Mouse (Mus musculus): Measurements from ENCODE around the gene Klhdc7b. TPM values are rescaled to one million over a fixed set of nuclear protein-coding genes. Genes with fewer than 3 reads are reported as not detected.

Klhdc7b gene
- not detected in 2 replicates for polyA plus RNA-seq (2015; fragmentation: Nextera tagmentation; extraction: Ambion mirVana)

DNA sequence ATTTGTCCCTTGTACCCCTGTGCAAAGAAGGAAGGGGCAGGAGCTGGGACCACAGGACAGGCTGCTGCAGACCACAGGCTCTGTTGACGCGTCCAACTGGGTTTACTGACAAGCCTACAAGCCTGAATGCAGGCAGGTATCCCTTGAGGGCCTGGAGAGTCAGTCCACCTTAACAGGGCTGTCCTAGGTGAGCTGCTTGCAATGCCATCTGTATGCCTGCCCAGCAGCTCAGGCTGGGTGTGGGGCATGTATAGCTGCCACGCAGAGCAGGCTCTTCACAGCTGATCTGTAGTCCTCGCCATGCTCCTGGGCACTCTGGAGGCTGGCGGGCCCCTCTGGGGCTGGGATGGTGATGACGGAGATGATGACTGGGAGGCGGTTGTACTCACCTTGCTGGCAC, at the start of gene Klhdc7b:
TSS of gene Klhdc7b (plus strand) at position 301 of the 400 bp plus-strand sequence.

DNA sequence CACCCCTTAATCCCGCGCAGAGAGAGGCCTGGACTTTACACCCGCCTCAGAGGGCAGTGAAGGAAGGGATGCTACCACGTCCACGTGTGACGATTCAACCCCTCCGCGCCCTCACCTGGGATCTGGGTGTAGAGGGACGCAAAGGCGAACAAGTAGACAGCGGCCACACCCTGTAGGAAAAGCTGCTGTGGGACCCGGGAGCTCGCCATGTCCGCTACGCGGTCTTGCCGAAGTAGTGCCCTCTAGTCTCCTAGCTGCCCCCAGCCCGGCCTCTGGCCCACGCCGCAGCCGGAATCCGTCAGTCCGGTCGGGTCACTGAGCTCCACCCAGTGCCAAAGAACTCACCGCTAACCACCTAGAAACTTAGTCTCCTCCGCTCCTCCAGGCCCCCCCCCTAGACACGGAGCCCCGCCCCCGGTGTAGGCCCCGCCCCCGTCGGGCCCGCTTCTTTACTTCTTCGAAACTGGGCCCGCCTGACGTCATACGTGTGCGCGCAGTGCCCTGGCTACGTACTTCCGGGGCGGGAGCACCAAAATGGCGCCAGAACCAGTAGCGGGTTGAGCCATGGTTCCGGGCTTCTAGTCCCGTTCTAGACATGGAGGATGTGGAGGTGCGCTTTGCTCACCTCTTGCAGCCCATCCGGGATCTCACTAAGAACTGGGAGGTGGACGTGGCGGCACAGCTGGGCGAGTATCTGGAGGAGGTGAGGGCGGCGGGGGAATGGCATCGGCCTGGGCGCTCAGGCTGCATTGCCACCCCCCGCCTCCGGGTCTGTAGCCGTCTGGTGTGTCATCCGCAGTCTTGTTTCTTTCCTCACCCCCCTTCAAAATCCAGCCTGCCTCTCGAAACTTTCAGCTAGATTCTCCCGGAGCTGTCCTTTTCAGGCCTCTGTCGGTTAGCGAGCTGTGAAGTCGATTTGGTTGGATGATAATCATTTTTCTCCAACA, 29.2 kb upstream of the Klhdc7b start, which contains the start of the genes Lmf2 and Ncaph2:
TSS of gene Lmf2 (minus strand) at position 419 of the 947 bp plus-strand sequence.
TSS of gene Ncaph2 (plus strand) at position 479 of the 947 bp plus-strand sequence.

DNA sequence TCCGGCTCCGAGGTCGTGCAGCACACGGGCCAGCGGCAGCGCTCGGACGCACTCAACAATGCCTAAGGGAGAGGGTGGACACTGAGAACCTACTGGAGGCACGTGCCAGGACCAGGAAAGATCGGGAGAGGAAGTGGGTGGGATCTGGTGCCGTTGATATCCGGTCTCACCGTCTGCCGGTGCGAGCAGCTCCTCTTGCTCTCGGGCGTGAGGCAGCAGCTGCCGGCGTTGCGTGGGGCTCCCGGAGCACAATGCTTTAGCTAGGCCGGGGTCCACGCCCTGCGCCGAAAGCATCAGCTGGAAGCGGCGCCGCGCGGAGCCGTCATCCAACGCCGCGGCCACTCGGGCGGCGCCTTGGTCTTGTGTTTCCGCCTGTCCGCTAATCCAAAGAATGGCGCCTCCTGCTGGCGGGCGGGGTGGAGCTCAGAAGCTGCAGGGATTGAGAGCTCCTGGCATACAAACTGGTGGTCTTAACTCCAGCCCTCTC, 10.9 kb upstream of the Klhdc7b start, which contains the start of gene Sco2:
TSS of gene Sco2 (minus strand) at position 85 of the 487 bp plus-strand sequence.

GRCm38 (mm10) chr15:89376957-89377356, 7.8 kb upstream of the Klhdc7b start, which contains the start of gene Tymp:
Gene Tymp (minus strand): TSS chr15:89377039.

DNA sequence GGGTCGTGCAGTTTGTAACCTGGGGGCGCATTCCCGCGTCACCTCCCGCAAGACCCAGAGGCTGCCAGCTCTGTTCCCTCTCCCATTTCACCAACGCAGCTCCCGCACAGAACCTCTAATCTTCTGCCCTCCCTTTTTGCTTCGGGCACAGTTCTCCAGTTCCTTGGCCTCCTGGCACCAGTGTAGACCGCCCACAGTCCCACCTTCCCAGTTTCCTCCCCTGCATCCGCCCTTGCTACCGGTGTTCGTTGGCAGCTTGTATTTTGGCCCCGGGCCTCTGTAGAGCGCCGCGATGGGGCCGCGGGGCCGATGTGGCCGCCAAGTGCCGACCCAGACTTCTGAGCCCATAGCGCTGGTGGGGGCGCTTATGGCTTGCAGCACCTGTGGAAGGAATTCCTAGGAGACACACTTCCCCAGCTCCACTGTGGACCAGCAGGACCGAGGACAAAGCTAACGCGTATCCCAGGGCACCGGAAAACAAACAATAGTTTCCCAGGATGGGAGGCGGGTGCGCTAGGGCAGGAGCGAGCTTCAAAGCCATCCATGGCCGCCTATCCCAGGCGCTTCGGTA, 5.8 kb upstream of the Klhdc7b start, which contains the start of gene Odf3b:
TSS of gene Odf3b (minus strand) at position 452 of the 571 bp plus-strand sequence.

GRCm38 (mm10) chr15:89410118-89410517, 25.4 kb downstream of the Klhdc7b start, which contains the start of gene Syce3:
Gene Syce3 (minus strand): TSS chr15:89410503.

DNA sequence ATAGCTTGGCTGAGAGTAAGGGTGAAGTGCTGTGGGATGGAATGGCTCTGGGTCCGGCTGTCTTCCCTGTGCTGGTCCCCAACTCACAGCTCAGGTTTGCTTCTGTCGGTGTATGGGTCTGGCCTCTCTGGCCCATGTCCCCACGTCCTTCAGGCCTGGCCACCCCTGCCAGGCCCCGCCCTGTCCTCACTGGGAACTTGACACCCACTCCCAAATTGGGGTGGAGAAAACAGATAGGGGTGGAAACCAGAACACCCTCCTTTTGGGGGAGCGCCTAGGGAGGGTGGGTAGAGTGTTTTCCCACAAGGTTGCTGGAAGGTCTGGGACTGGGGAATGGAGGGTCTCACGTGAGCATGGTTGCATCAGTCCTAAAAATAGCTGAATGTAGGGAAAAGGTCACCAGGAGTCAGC, 41.0 kb downstream of the Klhdc7b start, which contains the start of gene Cpt1b:
TSS of gene Cpt1b (minus strand) at position 153 of the 411 bp plus-strand sequence.

DNA sequence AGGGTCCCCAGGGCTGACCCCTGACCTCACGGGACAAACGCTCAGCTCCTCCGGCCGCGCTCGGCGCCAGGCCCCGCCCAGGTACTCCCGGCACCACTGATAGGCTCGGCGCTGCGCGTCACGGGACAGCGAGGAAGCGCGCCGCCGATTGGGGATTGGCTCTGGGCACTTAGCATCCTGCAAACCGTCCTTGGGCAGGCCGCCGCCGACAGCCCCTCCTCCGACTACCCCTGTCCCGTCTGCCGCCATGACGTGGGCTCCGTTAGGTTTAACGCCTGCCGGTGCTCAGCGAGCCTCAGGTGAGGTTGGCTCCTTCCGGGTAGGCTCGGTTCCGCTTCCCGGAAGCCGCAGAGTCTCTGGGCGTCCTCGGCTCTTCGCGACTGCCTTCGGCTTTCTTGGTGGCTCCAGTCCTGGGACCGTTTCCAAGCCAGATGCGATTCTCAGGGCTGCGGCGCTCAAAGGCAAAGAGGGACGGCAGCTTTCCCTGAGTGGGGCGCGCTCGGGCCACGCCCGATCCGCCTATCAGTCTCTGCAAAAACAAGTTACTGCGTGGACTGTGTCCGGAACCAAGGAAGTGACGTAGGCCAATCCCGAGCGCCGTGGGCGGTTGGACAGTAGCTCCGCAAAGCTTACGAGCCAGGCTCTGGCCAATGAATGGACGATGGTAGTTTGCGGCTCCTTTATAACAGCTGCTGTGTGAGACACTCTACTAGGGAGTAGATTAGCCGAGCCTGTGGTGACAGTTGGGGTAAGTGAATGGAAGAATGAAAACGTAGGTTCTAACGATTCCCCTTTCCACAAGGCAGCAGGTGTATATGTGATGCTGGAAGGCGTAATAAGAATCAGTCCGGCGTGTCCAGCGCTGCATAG, 44.9 kb downstream of the Klhdc7b start, which contains the start of the genes C730034F03Rik, Gm44502 and Chkb:
TSS of gene C730034F03Rik (plus strand) at position 238 of the 870 bp plus-strand sequence.
TSS of gene Gm44502 (minus strand) at position 345 of the 870 bp plus-strand sequence.
TSS of gene Chkb (minus strand) at position 557 of the 870 bp plus-strand sequence.

Other genes with a start within 250 kb of the Klhdc7b start
- gene Mapk12, start 244.2 kb upstream of the Klhdc7b start, polyA plus RNA-seq (2015; fragmentation: Nextera tagmentation; extraction: Ambion mirVana), result 6.3 and 6.7 TPM in 2 replicates
- 2.8 and 3.0 TPM in 2 replicates for gene Mapk11, start 235.3 kb upstream of the Klhdc7b start, polyA plus RNA-seq (2015; fragmentation: Nextera tagmentation; extraction: Ambion mirVana)
- 109 and 111 TPM in 2 replicates for gene Plxnb2, start 204.1 kb upstream of the Klhdc7b start, polyA plus RNA-seq (2015; fragmentation: Nextera tagmentation; extraction: Ambion mirVana)
- 3.4 and 4.0 TPM in 2 replicates for gene Dennd6b, start 188.4 kb upstream of the Klhdc7b start, polyA plus RNA-seq (2015; fragmentation: Nextera tagmentation; extraction: Ambion mirVana)
- gene Ppp6r2, start 173.4 kb upstream of the Klhdc7b start, polyA plus RNA-seq (2015; fragmentation: Nextera tagmentation; extraction: Ambion mirVana), result 16.6 and 18.9 TPM in 2 replicates
- gene Sbf1, start 69.6 kb upstream of the Klhdc7b start, polyA plus RNA-seq (2015; fragmentation: Nextera tagmentation; extraction: Ambion mirVana), result 30.5 and 30.9 TPM in 2 replicates
- gene Adm2, start 62.2 kb upstream of the Klhdc7b start, polyA plus RNA-seq (2015; fragmentation: Nextera tagmentation; extraction: Ambion mirVana), result 0.40 and 0.57 TPM in 2 replicates
- gene Miox, start 50.5 kb upstream of the Klhdc7b start, polyA plus RNA-seq (2015; fragmentation: Nextera tagmentation; extraction: Ambion mirVana), result not detected in 2 replicates
- gene Lmf2, start 29.3 kb upstream of the Klhdc7b start, polyA plus RNA-seq (2015; fragmentation: Nextera tagmentation; extraction: Ambion mirVana), result 43.3 and 44.4 TPM in 2 replicates
- gene Ncaph2, start 29.2 kb upstream of the Klhdc7b start, polyA plus RNA-seq (2015; fragmentation: Nextera tagmentation; extraction: Ambion mirVana), result 87.6 and 102 TPM in 2 replicates
- 5.2 and 7.6 TPM in 2 replicates for gene Sco2, start 11.1 kb upstream of the Klhdc7b start, polyA plus RNA-seq (2015; fragmentation: Nextera tagmentation; extraction: Ambion mirVana)
- 1.5 and 1.9 TPM in 2 replicates for gene Tymp, start 7.9 kb upstream of the Klhdc7b start, polyA plus RNA-seq (2015; fragmentation: Nextera tagmentation; extraction: Ambion mirVana)
- 0.17 and 0.23 TPM in 2 replicates for gene Odf3b, start 5.6 kb upstream of the Klhdc7b start, polyA plus RNA-seq (2015; fragmentation: Nextera tagmentation; extraction: Ambion mirVana)
- not detected in 2 replicates for gene Syce3, start 25.6 kb downstream of the Klhdc7b start, polyA plus RNA-seq (2015; fragmentation: Nextera tagmentation; extraction: Ambion mirVana)
- 0.67 and 0.69 TPM in 2 replicates for gene Cpt1b, start 40.9 kb downstream of the Klhdc7b start, polyA plus RNA-seq (2015; fragmentation: Nextera tagmentation; extraction: Ambion mirVana)
- 2.0 and 2.6 TPM in 2 replicates for gene C730034F03Rik, start 44.7 kb downstream of the Klhdc7b start, polyA plus RNA-seq (2015; fragmentation: Nextera tagmentation; extraction: Ambion mirVana)
- 0.19 TPM in 1 of 2 replicates, not detected in the other for gene Gm44502, start 44.8 kb downstream of the Klhdc7b start, polyA plus RNA-seq (2015; fragmentation: Nextera tagmentation; extraction: Ambion mirVana)
- 35.8 and 36.2 TPM in 2 replicates for gene Chkb, start 45.0 kb downstream of the Klhdc7b start, polyA plus RNA-seq (2015; fragmentation: Nextera tagmentation; extraction: Ambion mirVana)
- gene Mapk8ip2, start 69.0 kb downstream of the Klhdc7b start, polyA plus RNA-seq (2015; fragmentation: Nextera tagmentation; extraction: Ambion mirVana), result 0.63 and 1.0 TPM in 2 replicates
- 22.7 and 25.5 TPM in 2 replicates for gene Arsa, start 92.5 kb downstream of the Klhdc7b start, polyA plus RNA-seq (2015; fragmentation: Nextera tagmentation; extraction: Ambion mirVana)
- gene Shank3, start 114.7 kb downstream of the Klhdc7b start, polyA plus RNA-seq (2015; fragmentation: Nextera tagmentation; extraction: Ambion mirVana), result 0.55 and 0.70 TPM in 2 replicates
- 0.10 and 0.11 TPM in 2 replicates for gene Acr, start 183.4 kb downstream of the Klhdc7b start, polyA plus RNA-seq (2015; fragmentation: Nextera tagmentation; extraction: Ambion mirVana)
- gene Rabl2, start 207.0 kb downstream of the Klhdc7b start, polyA plus RNA-seq (2015; fragmentation: Nextera tagmentation; extraction: Ambion mirVana), result 16.4 and 19.0 TPM in 2 replicates